Mouse (Mus musculus) gastrocnemius, postnatal 14 days (tissue): ENCODE measurements around the gene Gnb3. TPM values are rescaled to one million over a fixed set of nuclear protein-coding genes. Genes with fewer than 3 reads are reported as not detected.
"Not testable (repeated sequence)": the region's sequence is repeated elsewhere in the genome, so short reads cannot be mapped to it uniquely, and the experiment has no call there.

Experiments used
- DNase-seq: peaks from one replicate; pipeline ENCODE4 v3.0.0; 2021; ENCODE audit warnings: mixed read lengths
- intact Hi-C: fragments of 180-260 bp; cut with DNase I; formaldehyde crosslinking; loops from one replicate; pipeline ENCODE4 v1.15.1; 2025; ENCODE audit warnings: low total_unique reads
- total RNA-seq, 2 experiments: library from RNA; stranded (reverse); gene quantifications; 2 replicates each; pipeline ENCODE4 v1.2.3; 2021

Gnb3 gene
- total RNA-seq, 2 experiments from 2014 or later, result 6.6 to 7.0 TPM

DNA sequence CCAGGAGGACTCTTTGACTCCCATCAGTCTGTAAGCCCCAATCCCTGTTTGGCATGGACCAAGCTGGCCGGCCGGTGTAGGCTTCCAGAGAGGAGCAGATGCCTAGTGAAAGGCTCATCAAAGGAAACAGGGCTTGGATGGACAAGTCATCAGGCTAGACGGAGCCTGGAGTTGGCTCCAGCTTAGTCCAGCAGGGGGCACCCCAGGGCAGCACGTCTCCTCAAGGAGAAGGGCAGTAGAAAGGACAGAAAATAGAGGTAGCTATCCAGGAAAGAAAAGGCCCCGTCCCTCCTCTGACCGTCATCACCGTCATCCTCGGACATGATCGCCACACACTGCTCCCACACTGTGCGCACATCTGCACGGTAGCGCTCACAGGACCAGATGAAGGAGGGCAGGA, 19.6 kb upstream of the Gnb3 start:
- peak; percentile 91 for DNase-seq
- intact Hi-C loops, result loop anchor here (5.0 kb wide), 1 partner anchor 43 kb away; no protein-coding TSS in a partner anchor

DNA sequence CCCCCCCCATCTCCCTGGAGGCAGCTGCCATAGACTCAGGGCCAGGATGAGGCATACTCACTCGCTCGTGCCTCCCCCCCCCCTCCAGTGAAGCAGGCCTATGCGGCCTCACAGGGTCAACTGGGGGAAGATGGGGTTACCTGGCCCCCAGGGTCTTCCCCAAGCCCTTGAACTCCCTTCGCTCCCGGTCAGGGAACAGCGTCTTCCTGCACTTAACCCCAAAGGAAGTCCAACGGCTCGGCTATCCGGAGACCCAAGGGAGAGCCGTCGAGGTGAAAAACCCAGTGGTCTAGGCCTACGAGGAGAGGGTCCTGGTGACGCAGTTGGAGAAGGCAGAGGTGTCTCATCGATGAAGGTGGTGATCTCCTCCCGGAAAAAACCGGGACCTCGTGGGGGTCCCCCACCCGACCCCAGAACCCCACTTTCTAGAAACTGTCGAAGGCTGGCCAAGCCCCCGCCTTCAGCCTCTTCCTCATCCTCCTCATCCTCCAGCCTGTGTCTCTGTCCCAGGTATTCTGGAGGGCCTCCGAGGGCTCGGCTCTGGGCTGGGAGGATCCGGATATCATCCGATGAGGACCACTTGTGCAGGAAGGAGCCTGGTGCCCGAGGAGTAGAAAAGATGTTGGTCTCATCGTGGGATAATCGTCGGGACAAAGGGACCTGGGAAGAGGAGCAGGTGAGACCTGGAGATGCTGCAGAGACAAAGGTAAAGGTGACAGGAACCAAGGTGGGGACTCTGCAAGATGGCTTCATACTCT, 18.7 kb upstream of the Gnb3 start:
- no peak for DNase-seq
- intact Hi-C loops, result no loop called here

DNA sequence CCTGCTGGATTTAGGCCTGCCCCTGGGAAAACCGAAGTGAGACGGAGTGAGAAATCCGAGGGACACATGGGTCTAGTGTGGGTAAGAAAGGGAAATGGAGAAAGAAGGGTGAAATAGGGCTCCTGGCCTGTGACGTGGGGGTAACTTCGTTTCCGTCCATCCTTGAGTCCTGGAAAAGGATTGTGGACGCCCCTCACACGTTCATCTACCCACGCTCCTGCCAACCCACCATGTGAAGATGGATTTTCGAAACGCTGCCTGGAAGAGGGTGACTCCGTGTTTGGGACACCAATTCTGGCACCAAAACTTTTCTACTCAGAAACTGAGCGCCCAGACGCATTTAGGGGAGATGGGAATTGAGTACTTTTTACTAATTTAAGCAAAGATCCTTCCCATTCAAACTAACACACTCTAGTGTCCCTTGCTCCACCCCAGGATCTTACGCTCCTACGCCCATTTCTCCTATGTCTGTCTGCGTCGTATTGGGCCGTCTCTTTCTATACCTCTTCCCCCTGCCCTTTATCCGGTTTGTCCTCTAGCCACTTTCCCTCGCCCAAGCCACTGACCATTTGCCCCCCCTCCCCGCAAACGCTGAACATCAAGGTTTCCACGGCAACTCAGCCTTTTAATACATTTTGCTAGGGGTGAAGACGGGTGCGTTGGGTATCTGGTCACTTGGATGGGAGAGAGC, 17.9 kb upstream of the Gnb3 start:
- intact Hi-C loops, result no loop called here
- no peak for DNase-seq

DNA sequence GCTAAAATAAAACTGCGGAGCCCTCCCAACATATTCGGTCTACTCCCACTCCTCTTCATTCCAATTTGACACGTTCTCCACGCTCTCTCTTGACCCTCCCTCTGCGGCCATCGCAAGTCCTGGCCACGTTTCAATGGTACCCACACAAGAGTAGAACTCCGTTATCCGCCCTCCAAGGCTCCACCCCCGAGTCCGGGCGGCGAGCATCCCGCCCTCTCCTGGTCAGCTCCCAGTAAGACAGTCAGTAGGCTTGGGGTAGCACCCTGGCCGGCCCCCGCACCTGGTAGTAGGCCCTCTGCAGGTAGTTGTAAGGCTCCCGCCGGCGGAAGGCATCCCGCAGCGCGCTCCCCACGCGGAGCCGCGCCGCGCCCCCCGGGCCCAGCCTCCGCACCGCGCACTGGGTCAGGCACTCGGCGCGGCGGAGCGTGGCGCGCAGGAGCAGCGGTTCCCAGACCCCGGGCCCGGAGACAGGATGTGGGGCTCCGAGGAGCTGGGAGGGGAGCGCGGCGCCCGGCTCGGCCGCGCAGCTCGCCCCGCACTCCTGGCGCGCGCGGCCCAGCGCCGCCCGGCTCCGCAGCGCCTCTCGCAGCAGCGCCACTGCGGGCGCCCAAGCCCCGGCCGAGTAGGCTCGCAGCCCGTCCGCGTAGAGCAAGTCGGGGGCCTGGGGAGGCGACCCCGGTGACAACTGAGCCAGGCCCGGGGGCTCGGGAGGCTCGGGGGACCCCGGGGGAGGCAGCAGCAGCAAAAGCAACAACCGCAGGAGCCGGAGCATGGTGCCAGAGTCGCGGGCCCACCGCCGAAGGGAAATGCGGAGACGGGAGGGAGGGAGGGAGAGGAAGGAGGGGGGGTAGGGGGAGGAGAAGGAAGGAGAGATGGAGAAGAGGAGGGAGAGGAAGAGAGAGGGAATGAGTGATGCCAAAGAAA, 17.1 kb upstream of the Gnb3 start, which contains the start of gene P3h3:
P3h3 (minus strand) TSS at position 837 of the 924 bp plus-strand sequence.
- intact Hi-C loops, result no loop called here
- peak; percentile 87 for DNase-seq

DNA sequence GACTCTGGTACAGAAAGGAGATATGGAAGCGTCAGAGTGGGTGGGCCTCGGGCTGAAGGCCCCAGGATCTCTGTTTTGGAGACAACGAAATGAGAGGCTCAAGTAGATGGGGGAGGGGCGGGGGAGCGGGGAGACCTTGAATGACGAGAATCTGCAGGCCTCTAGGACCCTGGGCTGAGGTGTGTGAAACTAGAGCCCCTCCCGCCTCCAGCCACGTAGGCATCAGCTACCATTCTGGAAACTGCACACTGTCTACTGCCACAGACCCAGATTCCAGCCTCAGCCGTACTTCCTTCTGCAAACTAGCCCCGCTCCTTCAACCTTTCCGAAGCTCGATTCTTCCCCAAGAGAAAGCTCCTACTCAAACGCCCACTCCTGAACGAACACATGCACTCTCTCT, 16.2 kb upstream of the Gnb3 start:
- intact Hi-C loops, result no loop called here

DNA sequence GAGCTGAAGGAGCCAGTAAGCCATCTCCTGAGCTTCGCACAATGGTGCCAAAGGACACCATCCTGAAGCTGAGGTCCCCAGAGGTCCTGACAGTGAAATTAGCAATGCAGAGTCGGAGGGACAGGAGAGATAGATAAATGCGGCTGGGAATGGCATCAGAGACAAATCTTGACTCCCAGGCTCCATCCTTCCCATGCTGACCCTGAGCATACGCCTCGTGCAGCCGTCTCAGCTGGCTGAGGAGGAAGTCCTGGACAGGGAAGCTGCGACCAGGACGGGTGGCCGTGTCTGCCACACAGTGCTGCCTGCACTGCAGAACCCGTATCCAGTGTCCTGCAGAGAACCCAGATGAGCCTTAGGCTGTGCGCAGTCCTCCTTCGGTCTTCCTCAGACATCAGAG, 14.6 kb upstream of the Gnb3 start:
- no peak for DNase-seq
- intact Hi-C loops, result no loop called here

More for the DNA sequence above, 16.2 kb upstream of the Gnb3 start:
- DNase-seq, result no peak

DNA sequence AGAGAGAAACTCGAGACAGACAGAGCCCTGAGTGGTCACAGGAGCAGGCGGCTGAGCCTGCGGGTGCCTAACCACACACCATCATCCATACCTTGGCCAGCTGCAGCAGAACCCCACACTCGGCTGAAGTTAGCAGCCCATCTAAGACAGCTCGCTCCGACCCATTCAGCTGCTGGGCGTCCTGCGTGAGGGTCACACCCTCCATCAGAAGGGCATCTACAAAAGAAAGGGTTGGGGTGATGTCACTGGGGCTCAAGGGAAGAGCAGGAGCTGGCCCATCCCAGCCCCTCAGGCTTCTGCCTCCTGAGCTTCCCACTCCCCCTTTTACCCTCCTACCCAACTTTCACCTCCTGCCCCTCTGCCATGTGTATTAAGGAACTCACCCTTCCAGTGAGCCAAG, 10.5 kb upstream of the Gnb3 start:
- intact Hi-C loops, result no loop called here
- DNase-seq, result no peak

DNA sequence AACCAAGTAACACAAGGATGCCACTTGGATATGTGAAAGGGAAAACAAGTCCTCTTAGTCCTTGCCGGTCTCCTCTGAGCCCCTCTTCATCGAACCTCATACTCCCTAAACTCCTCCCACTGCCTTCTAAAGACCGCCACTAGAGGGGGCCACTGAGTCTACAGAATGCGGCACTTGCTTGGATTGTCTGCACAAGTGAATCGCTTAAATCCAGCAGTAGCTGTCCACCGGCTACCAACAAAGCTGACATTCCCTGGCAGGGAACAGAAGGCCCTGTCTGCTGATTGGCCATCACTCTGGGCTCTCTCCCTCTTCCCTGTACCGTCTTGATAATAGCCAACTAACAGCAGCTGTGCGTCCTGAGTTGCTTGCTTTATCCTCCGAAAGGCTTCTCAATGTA, 7.2 kb upstream of the Gnb3 start:
- DNase-seq, result peak; percentile 88
- intact Hi-C loops, result no loop called here

DNA sequence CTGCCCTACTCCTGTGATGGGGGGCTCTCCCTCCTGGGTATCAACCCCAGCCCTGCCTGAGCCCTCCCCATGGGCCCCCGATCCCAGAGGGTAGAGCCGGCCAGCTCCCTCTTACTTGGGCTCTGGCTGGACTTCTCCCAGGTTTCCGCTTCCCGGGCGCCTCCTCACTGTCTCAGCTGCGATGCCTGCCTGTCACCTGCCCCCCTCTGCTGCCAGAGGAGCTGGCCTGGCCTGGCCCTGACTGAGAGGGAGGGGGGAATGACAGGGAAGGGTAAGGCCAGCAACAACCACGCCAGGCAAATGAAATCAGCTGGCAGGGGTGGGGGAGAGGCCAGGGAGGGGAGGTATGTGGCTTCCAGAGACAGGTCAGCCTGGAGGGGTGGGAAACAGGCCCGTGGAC, 270 bp downstream of the Gnb3 start:
- DNase-seq, result peak; percentile 79
- intact Hi-C loops, result no loop called here

DNA sequence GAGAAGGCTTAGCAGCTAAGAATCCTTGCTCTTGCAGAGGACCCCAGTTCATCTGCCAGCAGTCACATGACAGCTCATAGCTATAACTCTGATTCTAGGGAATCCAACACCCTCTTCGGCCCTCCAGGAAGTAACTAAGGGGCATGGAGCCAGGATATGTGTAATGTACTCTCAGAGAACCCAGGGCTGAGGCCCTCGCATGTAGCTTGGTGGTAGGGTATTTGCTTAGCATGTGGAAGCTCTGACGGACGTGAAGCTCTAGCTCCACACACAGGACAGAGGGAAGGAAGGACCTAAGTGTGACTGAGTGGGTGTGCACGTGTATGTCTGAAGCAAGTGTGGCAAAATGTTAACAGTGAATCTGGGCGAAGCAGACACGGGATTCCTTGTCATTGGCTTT, 3.7 kb downstream of the Gnb3 start:
- intact Hi-C loops, result no loop called here
- DNase-seq, result no peak

DNA sequence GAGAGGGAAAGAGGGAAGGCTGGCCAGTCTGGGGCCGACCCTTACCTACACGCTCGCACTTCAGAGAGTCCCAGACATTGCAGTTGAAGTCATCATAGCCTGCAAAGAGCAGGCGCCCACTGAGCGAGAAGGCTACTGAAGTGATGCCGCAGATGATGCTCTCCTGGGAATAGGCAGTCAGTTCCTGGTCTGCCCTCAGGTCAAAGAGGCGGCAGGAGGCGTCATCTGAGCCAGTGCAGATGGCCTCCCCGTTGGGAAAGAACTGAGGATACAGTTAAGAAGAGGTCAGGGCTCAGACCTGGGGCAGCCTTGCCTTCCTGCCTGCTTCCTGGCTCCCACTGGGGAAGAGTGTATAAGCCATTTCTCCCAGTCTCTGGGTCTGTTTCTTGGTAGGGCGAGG, 4.5 kb downstream of the Gnb3 start:
- intact Hi-C loops, result no loop called here
- DNase-seq, result no peak

DNA sequence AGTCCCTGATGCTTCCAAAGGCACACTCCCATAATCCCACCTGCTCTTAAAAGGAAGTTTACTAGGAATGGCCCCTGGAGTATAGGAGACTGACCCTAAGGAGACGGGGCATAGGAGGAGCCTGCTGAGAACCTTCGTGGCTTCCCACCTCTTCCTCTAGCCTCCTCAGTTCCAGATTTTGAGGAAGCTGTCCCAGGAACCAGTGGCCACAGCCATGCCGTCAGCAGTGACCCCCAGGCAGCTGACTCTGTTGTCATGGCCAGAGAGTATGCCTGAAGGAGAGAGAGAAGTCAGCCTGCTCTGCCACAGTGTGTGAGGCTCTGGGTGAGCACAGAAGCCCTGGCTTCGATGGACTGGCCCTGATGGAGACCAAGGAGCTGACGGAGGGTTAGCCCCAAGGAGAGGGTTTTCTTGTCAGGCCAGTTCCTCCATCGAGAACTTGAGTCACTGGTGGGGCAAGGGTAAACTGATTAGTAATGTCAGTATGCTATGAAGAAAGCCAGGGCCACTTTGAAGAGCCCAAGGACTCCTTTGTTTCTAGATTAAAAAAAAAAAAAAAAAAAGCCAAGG, 5.5 kb downstream of the Gnb3 start:
- intact Hi-C loops, result no loop called here
- DNase-seq, result no peak

DNA sequence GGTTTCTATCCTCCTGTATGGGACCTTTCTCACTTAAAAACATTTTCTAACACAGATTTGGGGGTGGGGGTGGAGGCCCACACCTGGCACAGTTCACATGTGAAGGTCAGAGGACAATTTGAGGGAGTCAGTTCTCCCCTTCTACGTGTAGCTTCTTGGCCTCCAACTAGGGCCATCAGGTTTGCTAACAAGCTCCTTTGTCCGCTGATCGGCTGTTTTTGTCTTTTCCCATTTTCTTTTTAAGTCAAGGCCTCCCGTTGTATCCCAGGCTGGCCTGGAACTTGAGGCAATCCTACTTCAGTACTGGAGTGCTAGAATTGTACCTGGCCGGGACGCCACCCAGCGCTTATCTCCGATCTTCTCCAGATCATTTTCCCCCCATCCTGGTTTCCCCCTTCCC, 8.4 kb downstream of the Gnb3 start:
- intact Hi-C loops, result no loop called here
- no peak for DNase-seq

DNA sequence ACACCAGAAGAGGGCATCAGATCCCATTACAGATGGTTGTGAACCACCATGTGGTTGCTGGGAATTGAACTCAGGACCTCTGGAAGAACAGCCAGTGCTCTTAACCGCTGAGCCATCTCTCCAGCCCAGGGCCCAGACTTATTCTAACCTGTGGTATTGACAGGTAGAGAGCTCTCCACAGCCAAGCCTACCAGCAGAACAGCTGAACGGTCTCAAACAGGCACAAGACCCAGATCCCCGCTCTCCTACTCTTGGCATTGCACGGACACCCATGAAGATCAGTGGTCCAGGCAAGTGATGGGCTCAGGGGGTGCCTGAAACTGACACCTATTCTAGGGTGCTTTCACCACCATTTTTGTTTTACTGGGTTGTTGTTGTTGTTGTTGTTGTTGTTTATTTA, 8.9 kb downstream of the Gnb3 start:
- intact Hi-C loops, DNase-seq: not testable (repeated sequence)

DNA sequence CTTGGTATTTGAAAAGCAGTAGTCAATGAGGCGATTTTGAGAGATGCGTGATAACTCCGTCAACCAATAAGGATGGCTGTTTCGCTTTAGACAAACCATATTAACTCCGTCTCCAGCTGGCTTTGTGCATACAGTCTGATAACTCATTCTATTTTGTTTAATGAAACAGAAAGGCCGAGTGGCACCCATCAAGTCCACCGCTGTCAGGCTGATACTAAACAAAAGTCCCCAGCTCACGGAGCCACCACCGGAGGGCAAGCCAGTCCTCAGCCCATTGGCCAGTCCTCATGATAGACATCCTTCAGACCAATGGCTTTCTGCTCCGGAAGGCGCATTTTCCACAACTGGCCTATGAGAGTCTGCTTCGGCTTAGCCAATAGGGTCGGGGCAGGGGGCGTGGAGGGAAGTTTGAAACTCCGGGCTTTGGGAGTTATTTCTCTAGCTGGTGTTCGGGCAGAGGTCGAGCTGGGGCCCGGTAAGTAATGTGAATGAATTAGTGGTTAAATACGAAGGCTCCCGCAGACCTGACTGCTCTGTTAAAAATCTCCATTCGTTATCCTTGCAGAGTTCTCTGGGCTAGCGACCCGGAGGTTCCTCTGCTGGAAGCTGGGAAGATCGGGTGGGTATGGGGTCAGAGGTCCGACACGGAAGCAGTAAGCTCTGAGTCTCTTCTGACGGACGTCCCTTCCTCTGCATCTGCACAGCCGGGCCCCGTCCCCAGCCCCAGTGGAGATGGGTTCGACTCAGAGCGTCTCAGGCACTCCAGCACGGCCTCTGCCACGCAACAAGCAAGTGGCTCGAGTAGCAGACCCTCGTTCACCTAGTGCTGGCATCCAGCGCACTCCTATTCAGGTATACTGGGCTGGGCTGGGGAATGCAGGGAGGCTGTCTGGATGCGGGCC, 10.0 kb downstream of the Gnb3 start:
- DNase-seq, result peak; percentile 91
- intact Hi-C loops, result no loop called here

DNA sequence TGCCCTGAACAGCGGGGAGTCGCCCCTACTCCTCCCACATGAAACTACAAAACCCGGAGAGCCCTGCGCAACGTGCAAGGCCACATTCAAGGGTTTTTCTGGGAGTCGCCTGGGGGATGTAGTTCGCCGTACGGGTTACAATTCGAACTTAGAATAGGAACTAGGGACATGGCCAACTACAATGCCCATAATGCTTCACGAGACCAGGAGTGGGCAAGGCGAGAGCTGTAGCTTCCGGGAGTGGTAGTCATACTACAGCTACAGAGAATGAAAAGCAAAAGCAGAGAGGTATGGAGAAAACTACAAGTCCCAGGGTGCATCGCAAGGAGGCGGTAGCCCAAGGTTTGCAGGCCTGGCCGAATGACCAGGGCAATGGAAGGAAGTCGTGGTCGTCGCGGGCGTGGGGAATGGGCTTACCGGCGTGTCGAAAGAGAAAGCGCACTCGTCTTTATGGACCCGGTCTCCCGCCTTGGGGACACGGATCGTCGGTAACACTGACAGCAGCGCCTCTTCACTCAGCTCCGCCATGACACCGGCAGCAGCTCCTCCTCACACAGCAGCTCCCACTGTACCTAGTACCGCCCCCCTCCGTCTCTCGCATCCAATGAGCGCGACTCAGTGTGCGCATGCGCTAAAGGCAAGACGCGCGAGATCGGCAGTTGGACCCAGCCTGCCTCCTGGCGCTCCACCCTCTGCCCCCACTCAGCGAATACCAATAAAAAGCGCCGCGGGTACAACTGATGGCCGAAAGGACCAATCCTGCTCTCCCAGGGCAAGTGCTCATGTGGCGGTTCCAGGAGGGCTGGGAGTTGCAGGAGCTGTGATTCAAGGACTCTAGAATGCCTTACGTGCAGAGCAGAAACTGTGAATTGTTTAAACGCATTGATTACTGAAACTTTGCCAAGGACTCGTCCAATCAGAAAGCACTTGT, 10.9 kb downstream of the Gnb3 start, which contains the start of the genes Usp5 and Cdca3:
Usp5 (minus strand) TSS at position 617 of the 931 bp plus-strand sequence.
Cdca3 (plus strand) TSS at position 680 of the 931 bp plus-strand sequence.
- peak; percentile 99 for DNase-seq
- intact Hi-C loops, result no loop called here

DNA sequence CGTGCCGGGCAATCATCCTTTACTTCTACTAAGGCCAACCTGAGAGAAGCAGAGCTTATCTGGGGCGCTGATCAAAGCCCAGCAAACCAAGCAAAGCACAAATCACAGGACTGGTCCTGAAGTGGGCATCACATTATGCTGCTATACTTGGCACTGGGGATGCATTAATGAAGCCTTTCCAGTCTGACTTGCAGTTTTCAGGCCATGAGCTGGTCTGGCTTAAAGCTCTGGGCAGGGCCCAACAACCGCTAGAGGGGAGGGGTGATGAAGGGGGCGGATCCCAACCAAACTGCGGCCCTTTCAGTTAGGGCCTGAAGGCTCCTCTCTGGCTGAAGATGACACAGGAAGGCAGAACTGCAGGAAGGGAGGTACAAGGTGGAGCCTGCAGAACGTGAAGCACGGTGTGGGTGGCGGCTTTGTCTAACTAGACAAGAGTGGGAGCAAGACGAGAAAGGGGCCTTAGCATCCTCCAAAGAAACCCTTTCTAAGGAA, 11.9 kb downstream of the Gnb3 start:
- DNase-seq, result peak; percentile 52
- intact Hi-C loops, result no loop called here
